Mouse (Mus musculus) embryonic fibroblast, embryonic 13.5 days (primary cell): ENCODE data around the gene Pdxp.
A peak's percentile ranks its signal among the peaks of the same experiment; 100 is the strongest.

ENCODE experiments used
- CTCF ChIP-seq: IDR thresholded peaks from 2 replicates; pipeline ENCODE4 v1.5.1; 2011; ENCODE audit warnings: mild to moderate bottlenecking, control low read depth, low read length, moderate library complexity, borderline replicate concordance; ENCODE audit not compliant: insufficient read depth
- POLR2A ChIP-seq: IDR thresholded peaks from 2 replicates; pipeline ENCODE4 v1.6.1; 2011; ENCODE audit warnings: low read depth, mild to moderate bottlenecking, control low read depth, low read length, moderate library complexity

DNA sequence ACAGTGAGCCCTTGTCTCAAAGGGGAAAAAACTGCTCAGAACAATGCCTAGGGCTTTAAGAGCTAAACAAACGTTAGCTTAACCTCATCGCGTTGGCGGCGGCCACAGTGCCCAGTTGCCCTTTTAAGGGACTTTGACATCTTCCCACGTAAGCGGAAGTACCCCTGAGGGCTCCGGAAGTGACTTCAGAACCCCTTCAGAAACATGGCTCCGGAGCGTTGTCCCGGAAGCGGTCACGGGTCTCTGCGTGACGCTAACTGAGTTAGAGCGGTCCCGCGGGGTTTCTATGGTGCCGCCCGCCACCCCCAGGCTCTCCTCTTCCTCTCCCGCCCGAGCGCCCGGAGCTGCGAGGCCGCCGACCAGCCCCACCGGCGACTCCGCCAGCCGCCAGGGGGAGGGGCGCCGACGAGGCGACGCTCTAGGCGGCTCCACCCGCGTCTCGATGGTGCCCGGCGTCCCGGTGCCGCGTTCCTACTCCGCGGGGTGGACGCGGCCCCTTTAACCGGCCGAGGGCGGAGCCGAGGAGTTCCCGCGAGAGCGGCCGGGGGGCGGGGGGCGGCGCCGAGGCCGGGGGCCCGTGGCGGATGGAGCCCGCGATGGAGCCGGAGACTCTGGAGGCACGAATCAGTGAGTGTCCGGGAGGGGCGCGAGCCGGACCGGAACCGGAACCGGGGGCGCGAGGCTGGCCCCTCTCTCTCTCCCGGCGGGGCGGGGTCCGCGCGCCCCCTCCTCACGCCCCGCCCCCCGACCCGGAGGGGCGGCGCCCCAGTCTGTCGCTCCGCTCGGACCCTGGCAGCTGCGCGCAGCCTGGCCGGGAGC is 36.5 kb upstream of the Pdxp start, which contains the start of gene Gga1:
- peak; percentile 68 for TF ChIP-seq POLR2A
- TF ChIP-seq CTCF = no peak
